Mouse (Mus musculus) stomach, embryonic 14.5 days (tissue): ENCODE results near the gene Stk11. TPM values are rescaled to one million over a fixed set of nuclear protein-coding genes. Genes with fewer than 3 reads are reported as not detected.

ENCODE experiments used
- ATAC-seq: fragments of 200-750 bp; cut with Nextera tagmentation; 2 replicates; pipeline ENCODE4 v1.8.0; 2017; ENCODE audit warnings: low read depth, moderate TSS enrichment; ENCODE audit not compliant: insufficient number of reproducible peaks, insufficient read depth, low FRiP score
- H3K27ac ChIP-seq: fragments of 300-500 bp; sonication (generic); 2 replicates; pipeline ENCODE4 v1.5.1; 2014; ENCODE audit warnings: mild to moderate bottlenecking, low read length, moderate library complexity, mixed read lengths
- H3K27me3 ChIP-seq: fragments of 300-500 bp; sonication (generic); 2 replicates; pipeline ENCODE4 v1.6.1; 2014; ENCODE audit warnings: low read length, control low read depth, mixed read lengths; ENCODE audit not compliant: control insufficient read depth, insufficient read depth
- H3K36me3 ChIP-seq: fragments of 300-500 bp; sonication (generic); 2 replicates; pipeline ENCODE4 v1.6.1; 2014; ENCODE audit warnings: mild to moderate bottlenecking, control low read depth, low read length, moderate library complexity, mixed read lengths; ENCODE audit not compliant: control insufficient read depth, insufficient read depth
- H3K4me1 ChIP-seq: fragments of 300-500 bp; sonication (generic); 2 replicates; pipeline ENCODE4 v1.6.1; 2014; ENCODE audit warnings: low read length, control low read depth, mixed read lengths; ENCODE audit not compliant: control insufficient read depth, insufficient read depth
- H3K4me2 ChIP-seq: fragments of 300-500 bp; sonication (generic); replicated peaks from 2 replicates; pipeline ENCODE4 v1.6.1; 2014; ENCODE audit warnings: low read depth, low read length, control low read depth
- H3K4me3 ChIP-seq: fragments of 300-500 bp; sonication (generic); 2 replicates; pipeline ENCODE4 v1.5.1; 2014; ENCODE audit warnings: low read depth, low read length, control low read depth
- H3K9ac ChIP-seq: fragments of 300-500 bp; sonication (generic); replicated peaks from 2 replicates; pipeline ENCODE4 v1.6.1; 2014; ENCODE audit warnings: low read depth, mild to moderate bottlenecking, control low read depth, low read length, moderate library complexity, mixed read lengths
- H3K9me3 ChIP-seq: fragments of 300-500 bp; sonication (generic); 2 replicates; pipeline ENCODE4 v1.6.1; 2016; ENCODE audit warnings: low read depth, low read length, control low read depth; ENCODE audit not compliant: control insufficient read depth
- WGBS: fragments of 180-500 bp; shearing (Covaris S2); extraction: QIAGEN DNeasy Blood & Tissue Kit; methylation state at CpG from one replicate; pipeline ENCODE4 v1.1.7; 2014; 5-methylcytosine and 5-hydroxymethylcytosine counted together
- polyA plus RNA-seq: library from polyadenylated mRNA; unstranded; fragments of >200 nt; fragmentation: Nextera tagmentation; extraction: Ambion mirVana; gene quantifications from 2 replicates; pipeline ENCODE4 v1.2.1, GENCODE M21; 2014

Gene Stk11
- polyA plus RNA-seq, 1 experiment from 2014 or later = 25.2 TPM

DNA sequence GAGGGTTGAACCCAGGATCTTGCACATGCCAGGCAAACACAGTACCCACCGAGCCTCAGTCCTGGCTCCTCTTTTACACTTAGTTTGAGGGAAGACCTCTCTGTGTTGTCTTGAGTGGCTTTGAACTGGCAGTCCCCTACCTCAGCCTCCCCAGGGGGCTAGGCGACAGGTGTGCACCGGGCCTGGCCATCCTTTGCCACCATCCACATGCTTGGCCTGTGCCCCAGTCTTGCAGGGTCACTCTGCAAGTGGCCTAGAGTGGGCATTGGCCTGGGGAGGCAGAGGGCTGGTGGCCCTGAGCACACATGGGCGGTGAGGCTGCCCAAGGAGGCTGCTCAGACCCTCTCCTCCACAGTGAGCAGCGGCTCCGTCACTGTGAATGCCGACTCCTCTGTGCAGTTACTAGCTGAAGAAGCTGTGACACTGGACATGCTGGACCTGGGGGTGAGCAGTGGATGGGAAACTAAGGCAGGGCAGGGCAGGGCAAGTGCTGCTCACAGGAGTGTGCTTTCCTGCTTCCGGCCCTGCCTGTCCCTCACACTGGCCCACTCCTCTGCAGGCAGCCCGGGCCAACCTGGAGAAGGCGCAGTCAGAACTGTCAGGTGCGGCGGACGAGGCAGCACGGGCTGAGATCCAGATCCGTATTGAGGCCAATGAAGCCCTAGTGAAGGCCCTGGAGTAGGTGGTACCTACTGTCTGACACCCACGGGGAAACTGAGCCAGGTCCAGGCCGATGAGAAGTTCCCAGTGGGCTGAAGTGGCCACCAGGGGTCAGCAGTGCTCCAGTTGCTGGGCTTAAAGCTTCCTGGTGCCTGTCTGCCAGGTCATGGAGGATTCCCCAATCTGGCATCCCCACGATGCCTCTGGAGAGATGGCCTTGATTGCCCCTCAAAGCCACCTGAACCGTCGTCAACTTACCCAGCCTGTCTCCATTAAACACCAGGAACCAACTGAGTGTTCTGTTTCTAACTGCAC is 29.5 kb downstream of the Stk11 start:
- Histone ChIP-seq H3K9ac (no peak overlapping the region), H3K4me2 (no peak overlapping the region), H3K9me3 (no peaks in the 10 kb centered on the region), H3K27ac (peak overlapping the region; percentile 100; the same call in 1 of the 2 replicates), H3K36me3 (peaks cover 27% of the 10 kb centered on the region; the same call in 1 of the 2 replicates), H3K27me3 (no peaks in the 10 kb centered on the region), H3K4me1 (peaks cover 33% of the 10 kb centered on the region), H3K4me3 (no peak overlapping the region)
- 75% methylated on average over 20 of the region's 20 CpGs for WGBS
- no peak for ATAC-seq

DNA sequence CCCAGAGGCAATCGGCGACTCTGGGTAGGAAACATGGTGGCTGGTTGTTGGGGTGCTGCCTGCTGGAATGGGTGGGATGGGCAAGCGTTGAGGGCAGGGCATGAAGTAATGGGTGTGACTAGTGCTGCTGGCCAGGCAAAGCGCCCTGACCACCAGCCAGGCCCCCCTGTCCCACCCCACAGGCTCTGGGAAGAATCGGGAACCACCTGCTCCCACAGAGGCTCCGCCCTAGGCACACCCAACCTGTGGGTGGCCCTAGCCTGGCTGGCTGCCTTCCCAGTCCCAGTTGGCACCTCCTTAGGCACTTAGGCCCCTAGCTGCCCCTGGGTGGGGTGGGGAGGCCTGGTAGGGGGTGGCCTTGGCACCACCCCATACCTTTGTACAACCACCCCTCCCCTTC is 30.3 kb downstream of the Stk11 start:
- H3K4me1 ChIP-seq = peaks cover 31% of the 10 kb centered on the region
- H3K9ac ChIP-seq = no peak overlapping the region
- ATAC-seq = no peak
- no peak overlapping the region for H3K4me2 ChIP-seq
- no peak overlapping the region for H3K4me3 ChIP-seq
- H3K27ac ChIP-seq = peak overlapping the region; percentile 100; the same call in 1 of the 2 replicates
- no peaks in the 10 kb centered on the region for H3K27me3 ChIP-seq
- no peaks in the 10 kb centered on the region for H3K9me3 ChIP-seq
- H3K36me3 ChIP-seq = peaks cover 27% of the 10 kb centered on the region; the same call in 1 of the 2 replicates
- WGBS = 87% methylated on average over 6 of the region's 6 CpGs

GRCm38 (mm10) chr10:80146568-80147011 is 31.0 kb downstream of the Stk11 start:
- Histone ChIP-seq H3K36me3 (peaks cover 31% of the 10 kb centered on the region; the same call in 1 of the 2 replicates), H3K27ac (peak overlapping the region; percentile 100; the same call in 1 of the 2 replicates), H3K9ac (0 out of 2 replicates have a peak overlapping the region, but pooled peaks have one; percentile 18), H3K27me3 (no peaks in the 10 kb centered on the region), H3K4me2 (no peak overlapping the region), H3K4me1 (peaks cover 29% of the 10 kb centered on the region), H3K4me3 (no peak overlapping the region), H3K9me3 (no peaks in the 10 kb centered on the region)
- ATAC-seq = no peak
- WGBS = 71% methylated on average over 4 of the region's 4 CpGs

DNA sequence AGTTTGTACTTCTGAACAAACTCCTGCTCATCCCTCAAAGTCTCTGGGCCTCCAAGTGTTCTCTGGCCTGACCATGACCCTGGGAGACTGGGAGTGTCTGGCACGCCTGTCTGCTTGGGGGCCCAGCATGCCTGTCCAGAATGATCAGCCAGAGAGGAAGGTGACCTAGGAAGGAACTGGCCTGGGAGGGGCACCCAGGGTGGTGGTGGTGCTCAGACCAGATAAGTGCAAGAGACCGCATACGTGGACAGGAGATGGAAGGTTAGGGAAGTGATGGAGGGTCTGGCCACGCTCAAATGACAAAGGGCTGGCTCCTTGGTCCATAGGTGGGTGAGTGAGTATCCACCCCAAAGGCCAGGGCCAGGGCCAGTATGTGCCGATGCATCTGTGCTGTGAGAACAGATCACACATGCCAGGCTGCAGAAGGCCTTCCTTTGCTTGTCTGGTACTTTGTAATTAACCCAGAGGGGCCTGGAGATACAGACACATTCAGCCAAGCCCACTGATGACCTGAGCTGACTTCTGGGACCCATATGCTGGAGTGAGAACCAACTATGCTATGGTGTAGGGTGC is 31.6 kb downstream of the Stk11 start:
- ATAC-seq = no peak
- peaks cover 37% of the 10 kb centered on the region; the same call in 1 of the 2 replicates for H3K36me3 ChIP-seq
- peak overlapping the region; percentile 46 for H3K4me2 ChIP-seq
- H3K4me3 ChIP-seq = peak overlapping the region; percentile 67; the same call in 1 of the 2 replicates
- peaks cover 29% of the 10 kb centered on the region for H3K4me1 ChIP-seq
- WGBS = 63% methylated on average over 5 of the region's 5 CpGs
- peak overlapping the region; percentile 100 for H3K27ac ChIP-seq
- peak overlapping the region; percentile 90; the same call in 1 of the 2 replicates for H3K9ac ChIP-seq
- no peaks in the 10 kb centered on the region for H3K9me3 ChIP-seq
- H3K27me3 ChIP-seq = no peaks in the 10 kb centered on the region

DNA sequence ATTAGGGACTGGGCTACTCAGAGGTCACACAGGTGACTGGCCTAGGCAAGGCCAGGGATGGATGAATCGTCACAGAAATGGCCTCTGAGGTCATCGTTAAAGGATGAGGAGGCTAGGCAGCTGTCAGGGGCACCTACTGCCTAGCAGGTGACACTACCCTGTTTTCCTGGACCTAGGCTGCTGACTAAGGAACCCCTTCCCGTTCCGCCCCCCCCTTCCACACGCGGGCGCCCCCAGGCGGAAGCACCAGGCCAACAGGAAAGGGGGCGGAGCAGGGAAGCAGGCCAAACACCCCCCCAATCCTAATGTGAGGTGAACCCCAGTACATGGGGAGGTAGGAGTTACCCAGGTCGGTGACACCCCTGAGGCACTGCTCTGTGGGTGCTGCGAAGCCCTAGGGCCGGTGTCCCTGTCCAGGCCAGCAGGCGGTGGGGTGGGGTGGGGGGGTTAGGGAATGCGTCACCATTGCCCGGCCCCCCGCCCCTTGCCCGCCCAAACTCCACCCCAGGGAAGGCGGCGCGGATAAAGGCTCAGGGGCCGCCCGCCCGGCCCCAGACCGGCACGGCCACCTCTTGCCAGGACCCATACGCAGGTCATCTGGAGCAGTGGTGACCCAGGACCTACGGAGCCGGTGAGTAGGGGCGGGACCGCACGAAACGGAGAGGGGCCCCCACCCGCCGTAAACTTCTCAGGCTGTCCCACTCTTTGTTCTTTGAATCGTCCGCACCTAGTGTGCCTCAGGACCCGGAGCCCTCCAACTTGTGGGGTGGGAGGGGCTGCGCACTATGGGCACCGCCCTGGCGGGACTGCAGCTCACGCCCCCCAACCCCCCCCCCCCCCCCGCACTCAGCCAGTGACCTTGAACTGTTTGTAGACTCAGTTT is 32.4 kb downstream of the Stk11 start, which contains the start of gene Midn:
Gene Midn, plus strand, starts transcription at position 554 of the 883 bp plus-strand sequence.
- Histone ChIP-seq H3K4me1 (peaks cover 33% of the 10 kb centered on the region), H3K36me3 (peaks cover 44% of the 10 kb centered on the region), H3K4me3 (peak within 1 kb of the TSS; percentile 67), H3K9ac (peak within 1 kb of the TSS; percentile 90), H3K27ac (peak within 1 kb of the TSS; percentile 100), H3K9me3 (no peaks in the 10 kb centered on the region), H3K27me3 (no peaks in the 10 kb centered on the region), H3K4me2 (peak within 1 kb of the TSS; percentile 46)
- ATAC-seq = peak; percentile 46
- WGBS = 2% methylated on average over 39 of the region's 42 CpGs

GRCm38 (mm10) chr10:80148610-80149290 is 33.1 kb downstream of the Stk11 start:
- H3K27ac ChIP-seq = peak overlapping the region; percentile 100
- H3K9ac ChIP-seq = peak overlapping the region; percentile 90
- peak overlapping the region; percentile 46 for H3K4me2 ChIP-seq
- peaks cover 47% of the 10 kb centered on the region for H3K36me3 ChIP-seq
- peak overlapping the region; percentile 67 for H3K4me3 ChIP-seq
- WGBS = under 1% methylated on average over 57 of the region's 57 CpGs
- H3K27me3 ChIP-seq = no peaks in the 10 kb centered on the region
- peak; percentile 42 for ATAC-seq
- H3K4me1 ChIP-seq = peaks cover 41% of the 10 kb centered on the region
- H3K9me3 ChIP-seq = no peaks in the 10 kb centered on the region

- Histone ChIP-seq H3K4me1 (peaks cover 44% of the 10 kb centered on the region), H3K4me2 (peak overlapping the region; percentile 94), H3K36me3 (peaks cover 48% of the 10 kb centered on the region), H3K27ac (peak overlapping the region; percentile 100), H3K9ac (peak overlapping the region; percentile 92), H3K9me3 (no peaks in the 10 kb centered on the region), H3K27me3 (no peaks in the 10 kb centered on the region), H3K4me3 (peak overlapping the region; percentile 67)
- peak; percentile 79 for ATAC-seq
- under 1% methylated on average over 87 of the region's 88 CpGs for WGBS
These were observed 34.0 kb downstream of the Stk11 start for GRCm38 (mm10) chr10:80149291-80150225.
